Mouse (Mus musculus) cerebellum, adult (tissue): Measurements from ENCODE around the gene Crx.
"Not testable (repeated sequence)": the region's sequence is repeated elsewhere in the genome, so short reads cannot be mapped to it uniquely, and the experiment has no call there.

Source experiments
- ATAC-seq: cut with Nextera tagmentation; 2 replicates; pipeline ENCODE4 v1.9.2; 2017; ENCODE audit warnings: mild to moderate bottlenecking, moderate library complexity, mixed read lengths; ENCODE audit not compliant: insufficient number of reproducible peaks, low FRiP score, low TSS enrichment

Gene Crx

DNA sequence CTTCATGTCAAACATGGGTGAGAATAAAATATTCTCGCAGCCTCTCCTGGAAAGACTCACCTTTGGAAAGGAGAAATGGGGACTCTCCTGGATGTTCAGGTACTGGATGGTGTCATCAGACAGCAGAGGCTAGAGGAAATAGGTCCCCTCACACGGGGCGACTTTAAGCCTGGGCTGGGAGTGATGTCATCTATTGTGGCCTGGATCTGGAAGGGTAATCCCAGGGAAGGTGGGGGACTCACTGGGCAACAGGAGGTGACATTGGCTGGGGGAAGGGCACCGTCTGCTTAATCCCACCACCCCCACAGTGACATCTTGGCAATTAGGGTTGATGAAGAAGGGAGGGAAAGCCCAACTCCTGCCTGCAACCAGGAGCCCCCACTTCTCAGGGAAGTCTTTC is at the start of gene Crx:
Gene Crx (minus strand): TSS at position 213 of the 400 bp plus-strand sequence.
- ATAC-seq = no peak

GRCm38 (mm10) chr7:15922220-15922773 is 42.5 kb upstream of the Crx start, which contains the start of gene Selenow:
Gene Selenow, minus strand, starts transcription at chr7:15922402.
- ATAC-seq = peak; percentile 92

DNA sequence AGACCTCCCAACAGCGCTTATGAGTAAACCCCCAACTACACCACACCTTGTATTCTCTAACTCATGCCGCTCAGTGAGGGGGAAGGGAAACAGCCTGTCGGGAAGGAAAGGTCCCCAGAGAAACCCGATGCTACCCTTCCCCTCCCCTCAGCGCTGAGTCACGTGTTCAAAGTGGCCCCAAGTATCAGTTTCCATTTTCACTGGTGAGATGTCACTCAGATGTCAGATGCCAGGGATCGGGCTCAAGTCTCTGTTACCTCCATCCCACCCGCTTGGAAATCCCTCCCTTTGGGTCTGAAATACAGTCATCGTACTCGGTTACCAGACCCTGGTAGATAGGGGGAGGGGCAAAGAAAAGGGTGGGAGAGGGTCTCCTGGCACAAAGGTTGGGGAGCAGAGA is 42.0 kb upstream of the Crx start:
- no peak; the same call in 1 of the 2 replicates for ATAC-seq

DNA sequence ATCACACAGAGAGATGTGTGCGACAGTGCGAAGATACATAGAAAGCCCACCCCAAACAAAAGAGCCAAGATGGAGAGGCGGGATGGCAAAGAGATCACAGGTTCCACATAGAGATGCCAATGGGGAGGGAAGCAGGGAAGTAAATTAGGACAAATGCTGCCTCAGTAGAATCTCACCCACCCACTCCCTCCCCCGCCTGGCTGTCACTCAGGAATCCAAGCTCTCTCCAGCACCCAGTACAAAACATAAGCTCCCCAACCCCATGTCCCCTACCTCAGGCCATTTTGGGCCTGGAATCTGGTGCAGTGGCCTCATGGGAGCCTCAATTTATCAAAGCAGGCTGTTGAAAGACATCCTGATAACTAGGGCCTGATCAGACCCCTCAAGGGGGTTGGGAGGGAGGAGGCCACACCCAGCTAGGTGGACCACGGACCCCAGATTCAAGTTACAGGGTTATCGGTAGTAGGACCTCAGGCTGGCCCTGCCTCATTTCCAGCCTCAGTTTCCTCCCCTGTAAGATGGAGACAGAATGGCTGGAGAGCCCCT is 41.0 kb upstream of the Crx start:
- ATAC-seq = no peak

- ATAC-seq = no peak
Measured at GRCm38 (mm10) chr7:15919947-15920346, 40.2 kb upstream of the Crx start.

DNA sequence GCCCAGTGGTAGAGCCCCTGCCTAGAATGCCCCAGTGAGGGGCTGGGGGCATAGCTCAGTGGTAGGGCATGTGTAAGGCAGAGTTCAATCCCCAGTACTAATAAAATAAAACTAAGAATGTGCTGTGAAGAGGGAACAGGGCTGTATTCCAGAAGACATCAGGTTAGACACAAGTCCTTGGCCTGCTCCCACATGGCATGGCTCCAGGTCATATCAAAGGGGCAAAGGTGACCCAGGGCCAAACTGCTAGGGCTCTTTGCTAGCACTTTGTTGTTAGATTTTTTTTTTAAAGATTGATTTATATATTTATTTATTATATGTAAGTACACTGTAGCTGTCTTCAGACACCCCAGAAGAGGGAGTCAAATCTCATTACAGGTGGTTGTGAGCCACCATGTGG is 38.6 kb upstream of the Crx start:
- ATAC-seq = no peak

GRCm38 (mm10) chr7:15916996-15917395 is 37.2 kb upstream of the Crx start:
- ATAC-seq = no peak

- ATAC-seq = no peak
Measured at GRCm38 (mm10) chr7:15916134-15916723, 36.5 kb upstream of the Crx start.

DNA sequence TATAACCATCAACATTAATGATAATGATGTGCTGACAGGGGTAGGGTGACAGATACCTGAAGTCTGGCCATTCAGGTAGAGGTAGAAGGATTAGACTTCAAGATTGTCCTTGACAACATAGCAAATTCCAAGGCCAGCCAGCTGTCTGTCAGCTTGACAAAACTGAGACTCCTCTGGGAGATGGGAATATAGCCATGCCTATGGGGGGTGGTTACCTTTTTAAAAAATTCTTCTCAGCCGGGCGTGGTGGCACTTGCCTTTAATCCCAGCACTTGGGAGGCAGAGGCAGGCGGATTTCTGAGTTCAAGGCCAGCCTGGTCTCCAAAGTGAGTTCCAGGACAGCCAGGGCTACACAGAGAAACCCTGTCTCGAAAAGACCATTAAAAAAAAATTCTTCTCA is 35.9 kb upstream of the Crx start:
- not testable (repeated sequence) for ATAC-seq

DNA sequence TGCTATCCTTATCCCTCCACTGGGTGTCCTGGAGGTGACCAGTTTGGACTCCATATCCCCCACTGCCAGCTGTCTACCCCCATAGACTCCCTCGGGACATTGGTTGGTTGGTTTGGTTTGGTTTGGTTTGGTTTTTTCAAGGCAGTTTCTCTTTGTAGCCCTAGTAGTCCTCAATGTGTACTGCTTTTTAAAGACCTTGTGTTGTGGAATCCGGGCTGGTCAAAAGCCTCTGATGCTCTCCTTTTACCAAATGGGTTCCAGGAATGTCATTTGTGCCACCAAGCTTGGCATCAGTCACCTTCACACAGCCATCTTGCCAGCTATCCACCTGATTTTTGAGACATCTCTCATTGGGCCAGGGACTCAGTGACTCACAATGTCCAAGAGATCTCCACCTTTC is 35.0 kb upstream of the Crx start:
- ATAC-seq = no peak

DNA sequence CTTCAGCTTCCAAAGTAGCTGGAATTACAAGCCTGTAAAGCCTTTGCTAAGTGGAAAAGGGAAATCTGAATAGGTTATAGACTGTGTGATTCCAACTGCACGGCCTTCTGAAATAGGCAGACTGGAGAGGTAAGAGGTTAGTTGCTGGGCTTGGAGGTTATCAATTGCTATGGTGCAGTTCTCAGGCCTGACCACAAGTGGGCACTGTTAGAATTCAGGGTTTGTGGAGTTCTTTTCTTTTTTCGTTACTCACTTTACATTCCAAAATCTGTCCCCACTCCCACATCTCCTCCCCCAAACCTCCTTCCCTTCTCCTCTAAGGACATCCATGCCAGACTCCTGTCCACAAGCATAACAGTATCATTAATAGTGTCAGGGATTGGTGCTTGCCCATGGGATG is 34.5 kb upstream of the Crx start:
- no peak for ATAC-seq

GRCm38 (mm10) chr7:15912183-15912582 is 32.4 kb upstream of the Crx start:
- ATAC-seq = peak; percentile 31; the same call in 1 of the 2 replicates

DNA sequence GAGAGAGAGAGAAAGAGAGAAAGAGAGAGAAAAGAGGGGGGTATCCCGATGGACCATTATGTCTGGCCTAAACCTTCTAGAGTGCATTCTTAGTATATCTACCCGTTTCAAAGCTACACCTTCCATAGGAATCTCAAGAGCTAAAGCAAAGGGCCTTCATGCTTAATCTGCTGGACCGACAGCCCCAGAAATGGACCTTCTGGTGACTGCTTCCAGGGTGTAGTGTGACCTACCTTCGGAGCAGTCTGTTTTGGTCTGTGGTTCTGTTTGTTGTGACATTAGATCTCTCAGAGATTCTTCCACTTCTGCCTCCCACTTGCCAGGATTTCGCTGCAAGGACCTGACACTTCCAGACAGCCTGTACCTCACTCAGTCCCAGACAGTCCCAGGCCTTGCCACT is 30.8 kb upstream of the Crx start:
- ATAC-seq = no peak

GRCm38 (mm10) chr7:15907971-15908590 is 28.3 kb upstream of the Crx start:
- ATAC-seq = no peak

GRCm38 (mm10) chr7:15906602-15907001 is 26.8 kb upstream of the Crx start:
- no peak for ATAC-seq

- no peak for ATAC-seq
Measured at GRCm38 (mm10) chr7:15905861-15906260, 26.1 kb upstream of the Crx start.

DNA sequence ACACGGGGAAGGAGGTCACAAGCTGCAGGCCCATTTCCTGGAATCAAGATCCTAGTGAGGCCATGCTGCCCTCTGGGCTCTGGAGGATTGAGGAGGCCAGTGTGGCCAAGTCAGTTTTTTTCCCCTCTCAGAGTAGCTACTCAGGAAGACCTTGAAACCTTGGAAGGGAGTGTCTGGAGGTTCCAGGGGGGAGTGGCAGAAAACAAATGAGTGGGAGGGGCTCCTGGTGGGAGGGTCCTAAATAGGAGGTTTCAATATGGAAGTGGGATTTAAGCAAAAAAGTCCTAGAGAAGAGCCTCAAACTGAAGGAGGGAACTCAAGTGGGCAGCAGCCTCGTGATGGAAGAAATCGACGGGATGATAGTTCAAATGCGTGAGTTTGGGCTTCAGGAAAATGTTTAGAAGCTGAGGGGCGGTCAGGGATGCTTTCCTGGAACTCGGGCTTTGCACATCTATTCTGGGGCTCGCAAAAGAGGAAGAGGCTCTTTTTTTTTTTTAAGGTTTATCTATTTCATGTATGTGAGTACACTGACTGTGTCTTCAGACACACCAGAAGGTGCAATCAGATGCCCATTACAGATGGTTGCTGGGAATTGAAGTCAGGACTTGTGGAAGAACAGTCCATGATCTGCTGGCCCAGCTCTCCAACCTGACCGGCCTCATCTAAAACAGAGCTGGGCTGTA is 21.7 kb upstream of the Crx start:
- ATAC-seq = no peak

DNA sequence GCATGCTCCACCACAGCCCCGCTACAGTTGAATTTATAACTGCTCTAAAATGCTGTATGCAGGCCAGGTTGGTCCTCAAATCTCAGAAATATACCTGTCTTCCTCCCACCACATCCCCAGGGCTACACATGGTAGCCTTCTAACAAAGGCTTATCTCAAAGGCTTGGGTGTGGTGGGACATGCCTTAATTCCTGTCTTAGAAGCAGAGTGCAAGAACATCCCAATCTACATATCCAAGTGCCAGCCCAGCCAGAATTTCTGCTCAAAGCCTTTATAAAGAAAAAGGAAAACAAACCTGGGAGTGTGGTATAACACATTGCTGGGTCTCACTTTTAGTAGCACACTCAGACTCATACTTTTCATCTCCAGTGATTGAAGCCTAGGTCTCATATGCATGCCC is 14.5 kb upstream of the Crx start:
- no peak for ATAC-seq

GRCm38 (mm10) chr7:15884127-15884526 is 4.4 kb upstream of the Crx start:
- ATAC-seq = no peak

GRCm38 (mm10) chr7:15882317-15882716 is 2.5 kb upstream of the Crx start, which contains the start of gene Crxos:
Gene Crxos, plus strand, starts transcription at chr7:15882617.
- no peak for ATAC-seq

DNA sequence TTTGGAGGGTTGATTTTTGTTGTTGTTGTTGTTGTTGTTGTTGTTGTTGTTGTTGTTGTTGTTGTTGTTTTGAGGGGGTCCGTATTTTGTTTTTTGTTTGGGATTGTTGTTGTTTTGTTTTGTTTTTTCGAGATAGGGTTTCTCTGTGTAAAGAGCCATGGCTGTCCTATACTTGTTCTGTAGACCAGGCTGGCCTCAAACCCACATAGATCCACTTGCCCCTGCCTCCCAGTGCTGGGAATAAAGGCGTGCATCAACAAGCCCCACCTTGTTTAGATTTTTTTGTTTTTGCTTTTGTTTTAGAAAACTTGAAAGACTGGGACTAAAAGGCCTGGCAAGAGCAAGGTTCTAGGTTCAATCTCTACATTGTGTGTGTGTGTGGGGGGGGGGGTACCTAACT is 2.1 kb upstream of the Crx start:
- no peak for ATAC-seq
